Mouse (Mus musculus): ENCODE data around the gene Mgll.

Gene Mgll

DNA sequence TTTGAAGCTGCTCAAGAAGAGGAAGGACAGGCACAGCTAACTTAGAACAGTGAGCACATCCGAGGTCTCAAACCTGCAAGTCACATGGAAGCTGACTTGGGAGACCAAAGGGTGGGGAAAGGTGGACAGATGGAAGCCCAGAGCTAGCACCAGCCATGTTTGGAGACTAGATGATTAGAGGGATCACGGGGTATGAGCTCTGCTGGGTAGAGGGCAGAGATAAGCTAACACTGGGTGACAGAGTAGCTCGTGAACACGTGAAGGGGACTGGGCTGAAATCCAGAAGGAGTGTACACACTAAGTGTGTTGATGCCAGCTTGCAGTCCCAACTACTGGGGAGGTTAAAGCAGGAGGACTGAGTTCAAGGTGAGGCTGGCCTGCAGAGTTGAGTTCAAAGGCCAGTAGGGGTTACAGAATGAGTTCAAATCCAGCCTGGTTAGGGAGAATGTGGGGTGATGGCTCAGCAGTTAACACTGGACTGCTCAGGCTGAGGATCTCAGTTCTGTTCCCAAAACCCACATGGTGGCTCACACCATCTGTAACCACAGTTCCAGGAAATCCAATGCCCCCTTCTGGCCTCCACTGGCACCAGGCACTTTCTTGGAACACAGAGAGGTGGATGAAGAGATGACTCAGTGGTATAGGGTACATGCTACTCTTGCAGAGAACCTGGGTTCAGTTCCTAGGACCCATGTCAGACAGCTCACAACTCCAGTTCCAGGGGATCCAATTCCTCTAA lies 79.9 kb downstream of the Mgll start:
- 79% methylated on average over 4 of the region's 4 CpGs for WGBS

DNA sequence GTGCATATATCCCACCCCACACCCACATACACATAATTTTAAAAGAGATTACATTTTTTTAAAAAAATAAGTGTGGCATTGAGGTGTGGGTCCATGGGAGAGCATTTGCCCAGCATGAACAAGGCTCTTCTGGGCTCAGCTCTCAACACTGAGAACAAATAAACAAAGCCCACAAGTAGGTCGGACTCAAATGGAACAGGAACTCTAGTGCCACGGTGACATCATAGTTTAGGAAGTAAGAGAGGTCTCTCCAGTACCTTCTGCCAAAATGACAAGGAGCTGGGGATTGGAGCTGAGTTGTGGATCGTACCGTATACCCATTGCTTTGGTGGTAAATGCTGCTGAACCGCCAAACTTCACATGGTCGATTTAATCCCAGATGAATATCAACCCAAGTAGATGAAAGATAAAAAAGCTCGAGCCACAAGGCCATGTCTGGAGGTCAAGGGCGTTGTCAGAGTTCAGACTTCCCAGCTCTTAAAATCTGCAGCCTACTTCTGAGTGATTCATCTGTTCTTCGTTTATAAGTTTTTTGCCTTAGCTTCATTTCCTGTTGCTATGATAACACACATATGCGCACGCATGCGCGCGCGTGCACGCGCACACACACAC lies 80.9 kb downstream of the Mgll start:
- 79% methylated on average over 17 of the region's 17 CpGs for WGBS

DNA sequence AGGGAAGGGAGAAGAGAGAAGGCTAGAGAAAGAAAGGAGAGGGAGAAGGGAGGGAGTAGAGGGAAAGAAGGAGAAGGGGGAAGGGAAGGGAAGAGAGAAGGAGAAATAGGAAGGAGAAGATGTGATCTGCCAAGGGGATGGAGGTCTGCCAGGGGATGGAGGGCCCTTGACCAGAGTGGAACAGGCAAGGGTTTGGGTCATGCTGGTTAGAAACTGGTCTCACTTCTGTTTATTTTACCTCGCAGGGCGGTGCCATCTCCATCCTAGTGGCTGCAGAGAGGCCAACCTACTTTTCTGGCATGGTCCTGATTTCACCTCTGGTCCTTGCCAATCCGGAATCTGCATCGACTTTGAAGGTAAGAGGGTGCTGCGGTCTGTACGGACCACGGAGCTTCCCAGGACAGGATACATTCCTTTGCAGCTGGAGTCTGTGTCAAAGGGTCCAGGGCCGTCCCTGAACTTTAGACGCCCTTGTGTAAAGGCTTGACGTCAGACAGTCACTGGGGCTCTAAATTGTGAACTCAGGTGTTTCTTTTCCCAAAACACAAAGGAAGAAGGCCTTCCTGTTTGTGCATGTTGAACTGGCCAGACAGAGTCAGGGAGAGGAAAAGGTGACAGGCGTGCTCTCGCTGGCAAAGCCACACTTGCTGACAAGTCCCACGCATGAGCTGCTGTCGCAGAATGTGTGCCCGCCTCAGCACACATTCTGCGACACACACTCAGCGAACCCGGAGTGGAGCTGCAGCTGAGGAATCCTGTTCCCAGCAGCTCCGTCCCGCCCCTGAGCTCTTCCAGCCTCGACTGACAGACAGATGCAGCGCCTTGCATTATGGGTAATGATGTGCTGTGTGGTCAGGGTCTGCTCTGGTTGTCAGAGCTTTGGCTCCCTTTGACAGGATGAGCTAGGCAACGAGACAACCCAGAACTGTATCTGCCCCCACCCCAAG lies 85.2 kb downstream of the Mgll start:
- WGBS: 62% methylated on average over 23 of the region's 23 CpGs

DNA sequence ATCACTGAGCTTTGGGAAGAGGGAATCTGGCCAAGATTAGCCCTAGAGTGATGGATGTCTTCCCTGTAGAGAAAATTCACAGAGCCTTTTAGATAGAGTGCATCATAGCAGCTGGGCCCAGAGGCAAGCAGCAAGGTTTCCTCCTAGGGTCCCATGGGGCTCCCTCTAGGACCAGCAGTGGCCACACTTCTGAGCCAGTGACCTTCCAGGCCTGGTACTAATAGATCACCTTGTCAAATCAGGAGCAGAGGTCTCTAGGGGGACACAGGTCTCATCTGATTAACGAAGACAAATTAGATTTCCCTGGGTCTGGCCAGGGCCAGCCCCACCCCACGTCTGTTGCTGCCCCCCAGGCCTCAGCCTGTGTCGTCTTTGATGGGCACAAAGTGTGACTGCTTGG lies 86.1 kb downstream of the Mgll start:
- WGBS: 80% methylated on average over 3 of the region's 3 CpGs

DNA sequence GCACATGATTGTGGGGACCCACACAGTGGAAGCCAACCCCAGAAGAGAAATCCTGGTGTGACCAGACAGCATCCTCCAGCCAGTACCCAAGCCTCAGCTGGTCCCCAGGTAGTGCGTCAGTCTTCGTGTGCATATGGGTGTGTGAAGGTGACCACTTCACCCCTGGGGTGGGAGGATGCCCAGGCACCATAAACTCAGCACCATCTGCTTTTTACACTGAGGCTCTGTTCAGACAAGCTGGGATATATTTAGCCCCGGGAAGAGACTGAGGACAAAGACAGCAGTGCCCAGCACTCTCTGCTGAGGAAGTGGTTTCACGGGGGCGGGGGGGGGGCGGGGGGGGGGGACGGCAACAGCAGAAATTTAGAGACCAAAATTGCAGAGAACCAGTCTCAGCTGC lies 87.2 kb downstream of the Mgll start:
- 22% methylated on average over 7 of the region's 7 CpGs for WGBS

DNA sequence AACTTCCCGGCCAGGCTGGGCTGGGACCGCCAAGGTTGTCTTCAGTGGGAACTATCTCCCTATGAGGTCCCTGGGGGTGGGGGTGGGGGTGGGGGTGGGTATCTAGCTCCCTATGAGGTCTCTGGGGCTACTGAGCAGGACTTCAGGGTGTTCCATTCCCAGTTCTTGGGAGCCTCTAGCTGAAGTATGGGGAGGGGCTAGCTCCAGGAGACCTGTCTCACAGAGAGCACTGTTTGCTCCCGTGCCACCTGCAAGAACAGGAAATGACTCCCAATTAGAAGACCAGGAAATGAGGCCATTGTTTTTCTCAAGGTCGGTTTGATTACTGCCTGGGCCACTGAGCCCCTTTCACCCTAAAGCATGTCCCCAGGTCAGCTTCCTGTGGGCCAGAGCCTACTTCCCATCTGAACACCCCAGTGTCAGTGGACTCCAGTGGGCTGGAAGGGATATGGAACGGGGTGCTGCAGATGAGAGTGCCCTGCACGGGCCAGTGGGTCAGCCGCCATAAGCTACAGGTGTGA lies 87.7 kb downstream of the Mgll start:
- WGBS: 53% methylated on average over 7 of the region's 7 CpGs

DNA sequence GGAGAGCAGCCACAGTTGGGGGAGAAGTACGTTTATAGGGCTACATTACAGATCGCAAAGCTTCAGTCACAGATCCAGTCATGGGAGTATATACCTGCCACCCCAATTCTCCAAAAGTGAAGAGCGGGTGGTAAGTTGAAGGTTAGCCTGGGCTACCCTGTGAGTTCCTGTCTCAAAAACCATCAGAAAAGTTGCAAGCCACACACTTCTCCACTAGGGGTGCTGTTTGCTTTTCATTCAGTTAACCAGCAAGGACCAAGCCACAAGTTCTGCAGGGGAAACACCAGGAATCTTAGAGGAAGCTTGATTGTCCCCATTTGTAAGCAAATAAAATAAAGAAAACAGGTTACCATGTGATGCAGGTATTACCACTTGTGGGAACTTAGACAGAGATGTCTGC lies 88.7 kb downstream of the Mgll start:
- WGBS: 78% methylated on average over 3 of the region's 3 CpGs

DNA sequence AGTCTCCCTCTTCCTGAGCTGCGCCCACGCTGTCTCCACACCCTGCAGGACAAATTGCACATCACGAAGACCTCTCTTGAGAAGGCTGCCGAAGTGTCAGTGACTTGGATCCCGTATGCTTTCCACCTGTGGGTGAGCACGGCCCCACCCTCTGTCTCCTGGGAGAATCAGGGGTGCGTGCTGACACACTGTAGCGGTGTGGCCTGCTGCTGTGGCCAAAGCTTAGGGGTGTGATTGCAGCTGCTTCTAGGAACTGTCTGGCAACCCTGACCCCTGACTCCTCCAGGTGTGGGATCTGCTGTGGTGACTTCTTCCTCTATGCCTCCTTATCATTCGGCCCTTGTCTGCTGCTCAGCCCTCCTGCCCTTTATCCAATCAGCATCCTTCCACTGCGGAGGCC lies 89.6 kb downstream of the Mgll start:
- 78% methylated on average over 10 of the region's 10 CpGs for WGBS

DNA sequence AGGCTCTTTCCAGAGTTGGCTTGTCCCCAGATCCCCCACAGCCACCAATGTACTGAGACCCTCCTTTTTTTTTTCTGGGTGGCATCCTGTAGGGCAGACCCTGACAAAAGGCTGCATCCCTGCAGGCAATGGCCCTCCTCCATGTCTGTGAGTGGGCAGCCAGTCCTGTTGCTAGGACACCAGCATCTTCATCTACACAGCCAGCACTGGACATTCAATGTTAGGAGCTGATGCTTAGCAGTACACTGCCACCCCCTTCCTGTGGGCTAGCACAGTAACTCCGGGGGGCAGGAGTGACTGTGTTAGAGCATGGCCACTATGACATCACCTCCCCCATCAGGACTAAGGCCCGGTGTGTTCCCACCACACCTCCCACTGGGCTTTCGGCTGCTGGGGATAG lies 90.8 kb downstream of the Mgll start:
- 32% methylated on average over 3 of the region's 3 CpGs for WGBS

DNA sequence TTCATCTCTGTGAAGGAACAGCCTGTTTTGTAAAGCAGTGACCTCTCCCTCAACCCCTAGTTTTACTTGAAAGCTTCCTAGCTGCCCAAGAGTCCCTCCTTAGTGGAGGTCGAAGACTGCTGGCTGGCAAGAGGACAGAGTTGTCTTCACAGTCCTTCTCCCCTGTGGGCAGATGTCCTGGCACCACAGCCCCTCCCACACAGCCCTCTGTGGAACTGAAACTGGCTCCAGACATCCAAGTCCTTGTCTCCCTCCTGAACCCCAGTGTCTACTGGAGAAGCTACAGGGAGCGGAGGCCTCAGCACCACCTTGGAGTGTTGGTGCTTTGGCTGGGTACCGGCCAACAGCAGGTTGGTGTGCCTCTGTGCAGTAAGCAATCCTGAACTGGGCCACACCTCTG lies 91.3 kb downstream of the Mgll start:
- 64% methylated on average over 3 of the region's 3 CpGs for WGBS

DNA sequence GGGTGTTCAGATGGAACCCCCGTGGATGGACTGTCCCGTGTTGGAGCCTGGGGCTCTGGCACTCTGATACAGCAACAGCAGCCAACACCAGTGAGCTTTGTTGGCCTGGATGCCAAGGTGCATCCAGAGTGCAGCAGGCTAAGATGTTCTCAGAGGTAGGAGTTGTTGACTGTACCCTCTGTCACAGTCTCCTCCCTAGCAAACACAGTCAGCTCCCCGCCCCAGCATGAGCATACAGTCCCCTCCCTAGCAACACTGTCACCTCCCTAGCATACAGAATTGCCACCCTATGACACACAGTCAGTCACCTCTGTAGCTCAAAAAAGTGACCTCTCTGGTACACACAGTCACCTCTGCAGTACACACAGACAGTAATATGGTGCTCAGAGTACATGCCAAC lies 92.7 kb downstream of the Mgll start:
- 67% methylated on average over 3 of the region's 3 CpGs for WGBS

DNA sequence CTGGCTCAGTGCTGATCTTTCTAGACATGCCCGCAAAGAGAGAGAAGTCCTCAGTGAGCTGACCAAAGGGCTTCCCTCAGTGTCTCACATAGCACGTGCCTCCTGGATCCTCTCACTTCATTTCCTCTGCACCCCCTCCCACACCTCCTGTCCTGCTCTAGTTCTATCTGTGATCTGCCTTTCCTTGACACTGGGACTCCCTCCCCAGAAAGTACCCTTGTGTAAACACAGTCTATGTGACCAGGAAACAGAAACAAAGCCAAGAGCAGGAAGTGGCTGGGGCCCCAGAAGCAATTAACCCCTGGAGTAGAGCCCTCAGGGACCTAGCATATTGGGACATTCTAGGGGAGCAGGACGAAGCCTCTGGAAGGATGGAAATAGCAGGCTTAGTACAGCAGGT lies 96.6 kb downstream of the Mgll start:
- 58% methylated on average over 3 of the region's 3 CpGs for WGBS

DNA sequence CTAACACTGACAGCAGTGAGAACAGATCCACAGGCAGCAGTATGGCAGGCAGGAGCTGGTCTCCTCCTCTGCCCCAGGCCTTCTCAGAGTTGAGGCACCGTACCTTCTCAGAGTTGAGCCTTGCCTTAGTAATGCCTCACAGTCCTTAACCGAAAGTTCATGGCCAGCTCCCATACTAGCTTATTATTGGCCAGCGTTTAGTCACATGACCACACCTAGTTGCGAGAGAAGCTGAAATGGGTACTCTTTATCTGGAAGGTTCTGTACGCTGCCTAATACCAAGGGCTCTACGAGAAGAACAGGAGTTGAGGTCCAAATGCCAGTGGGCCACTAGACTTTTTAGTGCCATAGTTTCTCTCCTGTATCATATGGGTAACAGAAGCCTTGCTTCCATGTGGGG lies 97.1 kb downstream of the Mgll start:
- WGBS: 94% methylated on average over 6 of the region's 6 CpGs

DNA sequence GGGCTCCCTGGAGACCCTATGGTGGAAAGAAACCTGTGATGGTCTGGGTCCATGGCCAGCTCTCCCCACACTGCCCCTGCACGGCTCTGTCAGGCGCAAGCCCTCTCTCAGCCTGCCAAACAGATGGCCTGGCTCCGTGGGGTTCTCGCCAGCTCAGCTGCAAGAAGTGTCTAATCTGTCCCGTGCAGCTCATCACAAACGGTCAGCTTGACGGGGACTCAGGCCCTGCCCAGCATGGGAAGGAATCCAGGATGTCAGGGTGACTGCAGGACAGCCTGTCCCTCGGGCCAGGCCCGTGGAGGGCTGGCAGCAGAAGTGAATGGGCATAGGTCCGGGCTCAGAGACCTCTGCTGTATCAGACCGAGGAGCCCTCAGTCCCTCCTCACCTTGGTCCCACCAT lies 97.7 kb downstream of the Mgll start:
- WGBS: 46% methylated on average over 11 of the region's 11 CpGs

DNA sequence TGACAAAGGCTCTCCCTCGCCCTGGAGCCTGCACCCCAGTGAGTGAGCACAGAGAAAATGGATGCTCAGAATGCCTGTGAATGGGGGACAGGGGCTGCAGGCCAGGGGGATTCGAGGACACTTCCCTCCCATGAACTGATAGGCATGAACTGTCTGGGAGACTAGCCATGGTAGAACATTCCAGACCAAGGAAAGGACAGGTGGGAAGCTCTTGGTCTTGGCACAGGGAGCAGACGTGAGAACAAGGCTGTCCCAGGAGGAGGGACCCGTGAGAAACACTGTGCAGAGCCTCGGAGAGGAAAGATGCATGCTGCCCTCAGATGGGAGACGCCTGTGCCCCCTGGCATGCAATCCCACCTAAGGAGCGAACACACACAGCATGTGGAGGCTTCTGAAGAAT lies 100.0 kb downstream of the Mgll start:
- WGBS: 63% methylated on average over 7 of the region's 7 CpGs

DNA sequence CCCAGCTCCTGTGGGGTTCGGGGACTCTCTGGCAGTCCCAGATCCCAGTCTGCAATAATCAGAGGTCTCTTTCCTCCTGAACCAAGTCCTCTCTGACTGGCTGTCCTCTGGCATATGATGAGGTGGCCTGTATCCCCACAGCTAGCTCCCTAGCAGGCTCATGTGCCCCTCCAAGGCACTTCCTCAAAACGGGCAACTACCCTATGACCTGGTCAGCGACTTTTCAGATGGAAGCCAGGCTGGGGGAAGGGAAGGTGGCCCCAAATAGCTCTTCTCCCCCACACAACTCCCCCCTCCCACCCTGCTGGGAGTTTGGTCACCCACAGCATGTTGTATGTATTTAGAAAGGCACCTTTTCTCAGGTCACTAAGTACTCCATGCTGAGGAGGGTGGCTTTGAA lies 101.9 kb downstream of the Mgll start:
- 68% methylated on average over 3 of the region's 3 CpGs for WGBS

DNA sequence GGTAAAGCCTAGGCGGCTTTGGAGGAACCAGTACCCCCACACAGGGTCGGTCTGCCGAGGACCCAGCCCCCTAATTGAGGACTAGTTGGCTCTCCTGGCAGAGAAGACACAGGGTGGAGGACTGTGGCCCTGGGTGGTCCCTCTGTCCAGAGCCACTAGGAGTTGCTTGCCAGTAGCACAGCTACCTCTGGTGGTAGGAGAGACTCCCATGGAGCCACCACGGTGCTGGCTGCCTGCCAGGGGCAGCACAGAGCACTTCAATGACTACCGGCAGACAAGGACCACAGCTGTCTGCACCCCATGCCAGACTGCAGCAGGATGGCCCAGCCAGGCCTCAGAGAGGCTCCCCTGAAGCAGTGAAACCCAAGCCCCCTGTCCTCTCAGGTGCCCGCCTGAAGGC lies 102.3 kb downstream of the Mgll start:
- WGBS: 34% methylated on average over 6 of the region's 6 CpGs

DNA sequence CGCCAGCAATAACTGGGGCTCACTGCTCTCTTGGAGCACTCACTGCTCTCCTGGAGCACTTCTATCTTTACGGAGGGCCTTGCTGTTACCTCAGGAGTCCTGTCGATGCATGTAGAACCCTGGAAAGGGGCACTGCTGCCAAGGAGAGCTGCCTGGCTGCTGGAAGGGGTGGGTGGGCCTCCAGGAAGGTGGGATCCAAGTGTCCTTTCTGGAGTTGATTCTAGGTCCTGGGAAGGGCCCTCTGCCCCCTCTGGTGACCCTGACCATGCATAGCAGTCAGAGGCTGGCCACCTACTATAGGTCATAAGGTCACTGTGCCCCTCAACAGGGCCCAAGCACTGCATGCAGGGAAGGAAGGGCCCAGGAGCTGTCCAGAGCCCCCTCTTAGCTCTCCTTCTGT lies 102.8 kb downstream of the Mgll start:
- 58% methylated on average over 3 of the region's 3 CpGs for WGBS

DNA sequence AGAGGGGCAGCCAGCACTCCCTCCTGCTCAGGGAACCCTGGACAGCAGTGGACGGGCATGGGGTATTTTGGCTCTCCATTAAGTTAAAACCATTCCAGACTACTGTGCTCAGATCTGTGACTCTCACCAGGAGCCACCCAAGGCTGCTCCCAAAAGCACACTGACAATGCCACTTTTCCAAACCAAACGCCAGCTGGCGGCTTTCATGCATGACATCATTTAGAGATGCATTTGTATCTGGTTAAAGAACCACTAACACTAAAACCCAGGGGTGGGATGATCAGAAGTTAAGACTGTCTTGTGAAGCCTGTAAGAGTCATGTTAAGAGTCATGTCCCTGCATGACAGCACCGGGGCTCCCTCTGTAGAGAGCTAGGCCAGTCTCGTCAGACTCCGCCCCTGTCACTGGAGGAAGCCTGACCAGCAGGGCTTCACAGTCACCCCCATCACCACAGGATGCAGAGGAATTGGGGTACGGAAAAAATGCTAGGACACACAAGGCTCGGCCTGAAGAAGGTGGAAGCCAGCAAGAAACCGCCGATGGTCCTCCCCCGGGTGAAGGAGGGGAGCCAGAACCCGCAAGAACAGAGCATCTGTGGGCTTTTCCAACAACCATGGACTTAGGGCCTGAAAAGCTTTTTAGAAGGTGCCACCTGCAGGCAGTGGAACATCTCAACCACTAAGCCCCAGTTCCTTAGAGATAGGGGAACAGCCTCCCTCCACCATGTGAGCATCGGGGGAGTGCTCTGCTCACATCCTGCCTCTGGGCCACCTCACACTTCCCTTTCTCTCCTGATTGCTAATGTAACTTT lies 103.4 kb downstream of the Mgll start:
- WGBS: 39% methylated on average over 13 of the region's 13 CpGs

DNA sequence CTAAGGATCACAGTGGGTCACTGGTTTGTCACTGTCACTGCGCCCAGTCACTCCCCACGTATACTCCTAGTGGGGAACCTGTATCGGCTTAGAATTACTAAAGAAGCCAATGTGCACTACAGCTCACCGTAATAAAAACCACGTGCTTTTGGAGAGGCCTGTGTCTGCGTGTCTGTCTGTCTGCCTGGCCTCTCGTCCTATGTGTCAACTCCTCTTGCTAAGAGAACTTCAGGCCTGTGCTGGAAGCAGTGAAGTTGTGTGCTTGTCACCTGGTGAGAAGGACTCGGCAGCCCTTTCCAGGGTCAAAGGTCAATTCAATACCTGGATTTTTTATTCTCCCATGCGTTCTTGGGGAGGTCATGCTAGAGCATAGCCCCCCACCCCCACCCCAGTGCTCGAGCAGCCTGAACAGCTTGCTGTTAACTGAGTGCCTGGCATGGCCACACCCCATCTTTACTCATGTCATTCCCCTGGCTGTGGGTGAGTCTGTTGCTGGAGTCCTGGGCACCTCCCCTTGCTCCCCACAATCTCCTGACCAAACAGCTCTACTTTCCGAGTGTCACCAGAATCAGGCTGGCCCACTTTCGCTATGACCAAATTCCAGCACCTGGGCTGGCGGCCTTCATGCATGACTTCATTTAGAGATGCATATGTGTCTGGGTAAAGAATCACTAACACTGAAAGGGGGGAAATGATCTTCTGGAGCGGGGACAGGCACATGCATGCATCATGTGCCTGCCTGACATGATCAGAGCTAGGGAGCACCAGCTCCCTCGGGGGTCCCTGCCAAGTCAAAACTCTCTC lies 104.2 kb downstream of the Mgll start:
- 76% methylated on average over 15 of the region's 15 CpGs for WGBS

DNA sequence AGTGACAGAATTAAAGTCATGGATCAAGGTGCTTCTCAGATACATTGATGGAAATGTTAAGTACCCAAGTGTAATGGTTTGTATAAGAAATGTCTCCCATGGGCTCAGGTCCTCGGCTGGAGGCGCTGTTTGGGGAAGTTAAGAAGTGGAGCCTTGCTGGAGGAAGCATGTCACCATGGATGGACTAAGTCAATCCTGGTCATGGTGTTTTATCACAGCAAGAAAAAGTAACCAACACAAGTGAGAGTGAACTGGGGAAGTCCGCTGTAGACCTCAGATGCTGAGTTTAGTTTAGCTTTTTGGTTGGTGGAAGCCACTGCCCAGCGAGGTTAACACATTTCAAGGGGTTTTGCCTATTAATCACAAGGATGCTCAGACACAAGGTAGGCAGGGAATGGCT lies 105.4 kb downstream of the Mgll start:
- WGBS: 90% methylated on average over 4 of the region's 4 CpGs

Data from cerebral cortex, adult 2 months (tissue).